Mouse (Mus musculus): ENCODE measurements around the gene Plxnc1.

Gene Plxnc1

GRCm38 (mm10) chr10:94896311-94896710 lies 48.3 kb downstream of the Plxnc1 start:
- in situ Hi-C loops (cut with MboI; ENCODE audit: unreplicated experiment in 2 of 2), result no loop called here

- in situ Hi-C loops (cut with MboI; ENCODE audit: unreplicated experiment in 2 of 2), result no loop called here
Measured at GRCm38 (mm10) chr10:94895876-94896275, 48.8 kb downstream of the Plxnc1 start.

GRCm38 (mm10) chr10:94889735-94890134 lies 54.9 kb downstream of the Plxnc1 start:
- in situ Hi-C loops (cut with MboI; ENCODE audit: unreplicated experiment in 2 of 2), result no loop called here

- in situ Hi-C loops (cut with MboI; ENCODE audit: unreplicated experiment in 2 of 2), result no loop called here
Measured at GRCm38 (mm10) chr10:94883216-94883615, 61.4 kb downstream of the Plxnc1 start.

- in situ Hi-C loops (cut with MboI; ENCODE audit: unreplicated experiment in 2 of 2), result no loop called here
Measured at GRCm38 (mm10) chr10:94871506-94871905, 73.1 kb downstream of the Plxnc1 start.

GRCm38 (mm10) chr10:94871102-94871501 lies 73.5 kb downstream of the Plxnc1 start:
- in situ Hi-C loops (cut with MboI; ENCODE audit: unreplicated experiment in 2 of 2), result no loop called here

GRCm38 (mm10) chr10:94866995-94867856 lies 77.4 kb downstream of the Plxnc1 start:
- in situ Hi-C loops (cut with MboI; ENCODE audit: unreplicated experiment in 2 of 2), result no loop called here

GRCm38 (mm10) chr10:94865206-94865605 lies 79.4 kb downstream of the Plxnc1 start:
- in situ Hi-C loops (cut with MboI; ENCODE audit: unreplicated experiment in 2 of 2), result no loop called here

- in situ Hi-C loops (cut with MboI; ENCODE audit: unreplicated experiment in 2 of 2), result no loop called here
Measured at GRCm38 (mm10) chr10:94864199-94864928, 80.3 kb downstream of the Plxnc1 start.

- in situ Hi-C loops (cut with MboI; ENCODE audit: unreplicated experiment in 2 of 2), result no loop called here
Measured at GRCm38 (mm10) chr10:94863251-94863650, 81.4 kb downstream of the Plxnc1 start.

GRCm38 (mm10) chr10:94860870-94861269 lies 83.8 kb downstream of the Plxnc1 start:
- in situ Hi-C loops (cut with MboI; ENCODE audit: unreplicated experiment in 2 of 2), result no loop called here

GRCm38 (mm10) chr10:94858277-94859033 lies 86.2 kb downstream of the Plxnc1 start:
- in situ Hi-C loops (cut with MboI; ENCODE audit: unreplicated experiment in 2 of 2), result no loop called here

GRCm38 (mm10) chr10:94850565-94850964 lies 94.1 kb downstream of the Plxnc1 start:
- in situ Hi-C loops (cut with MboI; ENCODE audit: unreplicated experiment in 2 of 2), result no loop called here

GRCm38 (mm10) chr10:94849930-94850329 lies 94.7 kb downstream of the Plxnc1 start:
- in situ Hi-C loops (cut with MboI; ENCODE audit: unreplicated experiment in 2 of 2), result no loop called here

- in situ Hi-C loops (cut with MboI; ENCODE audit: unreplicated experiment in 2 of 2), result no loop called here
Measured at GRCm38 (mm10) chr10:94849360-94849759, 95.3 kb downstream of the Plxnc1 start.

GRCm38 (mm10) chr10:94848344-94848743 lies 96.3 kb downstream of the Plxnc1 start:
- in situ Hi-C loops (cut with MboI; ENCODE audit: unreplicated experiment in 2 of 2), result no loop called here

GRCm38 (mm10) chr10:94846501-94847105 lies 98.0 kb downstream of the Plxnc1 start:
- in situ Hi-C loops (cut with MboI; ENCODE audit: unreplicated experiment in 2 of 2), result no loop called here

- in situ Hi-C loops (cut with MboI; ENCODE audit: unreplicated experiment in 2 of 2), result no loop called here
Measured at GRCm38 (mm10) chr10:94844692-94845091, 99.9 kb downstream of the Plxnc1 start.

- in situ Hi-C loops (cut with MboI; ENCODE audit: unreplicated experiment in 2 of 2), result loop anchor here in 1 of 2 experiments (5.0 kb wide), 1 partner anchor 81 kb away; no protein-coding TSS in a partner anchor
Measured at GRCm38 (mm10) chr10:94835874-94836273, 108.8 kb downstream of the Plxnc1 start.

- in situ Hi-C loops (cut with MboI; ENCODE audit: unreplicated experiment in 2 of 2), result loop anchor here (5.0 to 10.0 kb wide), 4 partner anchors 77 to 118 kb away; no protein-coding TSS in a partner anchor
Measured at GRCm38 (mm10) chr10:94829407-94829806, 115.2 kb downstream of the Plxnc1 start.
